ENCODE assay signal across 14 mouse cellular contexts in the genomic region with DNA sequence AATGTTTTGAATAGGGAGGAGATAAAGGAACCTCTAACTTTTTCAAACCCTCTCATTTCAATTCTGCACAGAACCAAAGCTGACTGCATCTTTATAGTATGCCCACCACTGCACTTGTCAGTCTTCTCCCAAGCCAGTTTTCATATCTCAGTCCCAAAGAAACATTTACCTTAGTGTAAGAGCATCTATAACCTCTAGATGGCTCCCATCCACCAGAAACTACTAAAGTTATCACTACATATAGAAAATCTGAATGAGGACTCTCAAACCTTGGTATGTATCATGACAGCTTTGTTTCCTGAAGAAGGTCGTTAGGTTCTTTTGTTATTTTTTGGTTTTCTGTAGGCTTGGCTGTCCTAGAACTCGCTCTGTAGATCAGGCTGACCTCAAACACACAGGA. TPM values are rescaled to one million over a fixed set of nuclear protein-coding genes. Genes with fewer than 3 reads are reported as not detected.
DNase-seq lines count a peak whose midpoint lies in the region; ATAC-seq and TF ChIP-seq lines count a peak whose summit lies in the region.
"Had no signal": no experiment of that assay in that cellular context is flagged by ENCODE, and none has a peak within 500 bp of the region (broad histone marks: within the 10 kb centered on the region; RNA-seq: fewer than 3 reads in every experiment).

No protein-coding gene starts in this region.

- no peaks in the 10 kb centered on the region for H3K9me3 ChIP-seq in limb, embryonic 14.5 days (ENCODE audit: control insufficient read depth, low read length)
- no peaks in the 10 kb centered on the region for H3K9me3 ChIP-seq in limb, embryonic 10.5 days (replicated peaks)
- no peaks in the 10 kb centered on the region for H3K9me3 ChIP-seq in heart, embryonic 11.5 days (replicated peaks; ENCODE audit: control insufficient read depth, low read length)
- H3K9me3 ChIP-seq: forebrain, embryonic 10.5 days; limb, embryonic 12.5 days; neural tube, embryonic 12.5 days had no signal

- H3K4me2 ChIP-seq in limb, embryonic 14.5 days (replicated peaks; ENCODE audit: low read depth, low read length, severe bottlenecking): no peak overlapping the region
- no peak overlapping the region for H3K4me2 ChIP-seq in heart, embryonic 11.5 days
- H3K4me2 ChIP-seq: hindbrain, embryonic 14.5 days; limb, embryonic 12.5 days; neural tube, embryonic 12.5 days had no signal

- peak; percentile 19 for DNase-seq in embryo, embryonic 10.5 days (ENCODE audit: low spot score)
- DNase-seq in embryo, embryonic 10 days (ENCODE audit: low spot score): no peak
- peak; percentile 14 for DNase-seq in limb, embryonic 14.5 days (ENCODE audit: low spot score)
- no peak for DNase-seq in limb, embryonic 10.5 days (ENCODE audit: low spot score)
- peak; percentile 39 for DNase-seq in brain, adult 2 months (ENCODE audit: low read depth, low spot score)
- DNase-seq in adrenal gland, adult 8-10 months: no peak
- DNase-seq: cerebellum, postnatal 10 days; lung, postnatal 36 days had no signal

- no peak overlapping the region for H3K27ac ChIP-seq in limb, embryonic 14.5 days (replicated peaks; ENCODE audit: low read depth, low read length)
- H3K27ac ChIP-seq in limb, embryonic 10.5 days: no peak overlapping the region
- H3K27ac ChIP-seq in heart, embryonic 11.5 days (ENCODE audit: low read depth, low read length): no peak overlapping the region
- H3K27ac ChIP-seq: forebrain, embryonic 10.5 days; hindbrain, embryonic 14.5 days; limb, embryonic 12.5 days; neural tube, embryonic 12.5 days had no signal

- WGBS in limb, embryonic 14.5 days: 79% methylated on average over 2 of the region's 2 CpGs
- 85% methylated on average over 2 of the region's 2 CpGs for WGBS in limb, embryonic 10.5 days
- 69% methylated on average over 2 of the region's 2 CpGs for WGBS in heart, embryonic 11.5 days (ENCODE audit: insufficient replicate concordance)

- no peaks in the 10 kb centered on the region for H3K27me3 ChIP-seq in limb, embryonic 14.5 days (ENCODE audit: control insufficient read depth, insufficient read depth, low read length)
- no peaks in the 10 kb centered on the region for H3K27me3 ChIP-seq in limb, embryonic 10.5 days (ENCODE audit: low read depth, poor library complexity, severe bottlenecking)
- H3K27me3 ChIP-seq in heart, embryonic 11.5 days (ENCODE audit: control insufficient read depth, insufficient read depth, low read length): no peaks in the 10 kb centered on the region
- H3K27me3 ChIP-seq: limb, embryonic 12.5 days; neural tube, embryonic 12.5 days had no signal

- no peak for TF ChIP-seq POLR2A in limb, embryonic 14.5 days (IDR thresholded peaks at IDR 0.05; ENCODE audit: borderline replicate concordance, extremely low read depth, insufficient read depth, insufficient read length)

- no peak for ATAC-seq in limb, embryonic 14.5 days (ENCODE audit: low FRiP score, low read depth)
- ATAC-seq in neutrophil, adult 5-6 weeks (ENCODE audit: extremely low read depth, insufficient number of reproducible peaks, low FRiP score, poor library complexity, severe bottlenecking): peak; percentile 46; the same call in 1 of the 2 replicates
- no peak for ATAC-seq in heart, embryonic 11.5 days (replicated peaks; ENCODE audit: insufficient number of reproducible peaks, low FRiP score, low TSS enrichment)

- peaks cover 21% of the 10 kb centered on the region for H3K36me3 ChIP-seq in limb, embryonic 14.5 days (ENCODE audit: control insufficient read depth, insufficient read depth, low read length)
- H3K36me3 ChIP-seq in limb, embryonic 10.5 days: peaks cover 12% of the 10 kb centered on the region
- H3K36me3 ChIP-seq in heart, embryonic 11.5 days (ENCODE audit: control insufficient read depth, insufficient read depth, low read length): no peaks in the 10 kb centered on the region

- no peaks in the 10 kb centered on the region for H3K4me1 ChIP-seq in limb, embryonic 14.5 days (ENCODE audit: control insufficient read depth, insufficient read depth, low read length)
- no peaks in the 10 kb centered on the region for H3K4me1 ChIP-seq in limb, embryonic 10.5 days
- H3K4me1 ChIP-seq in heart, embryonic 11.5 days (ENCODE audit: control insufficient read depth, insufficient read depth, low read length): no peaks in the 10 kb centered on the region

- no peak overlapping the region for H3K4me3 ChIP-seq in limb, embryonic 14.5 days (replicated peaks; ENCODE audit: low read length)
- no peak overlapping the region for H3K4me3 ChIP-seq in limb, embryonic 10.5 days
- no peak overlapping the region for H3K4me3 ChIP-seq in heart, embryonic 11.5 days (ENCODE audit: low read depth, low read length)
- H3K4me3 ChIP-seq: forebrain, embryonic 10.5 days; limb, embryonic 12.5 days; neural tube, embryonic 12.5 days had no signal

- H3K9ac ChIP-seq in limb, embryonic 14.5 days (ENCODE audit: low read depth, low read length, severe bottlenecking): no peak overlapping the region
- no peak overlapping the region for H3K9ac ChIP-seq in heart, embryonic 11.5 days (ENCODE audit: low read depth, low read length)
- H3K9ac ChIP-seq: hindbrain, embryonic 14.5 days; limb, embryonic 12.5 days; neural tube, embryonic 12.5 days had no signal

RNA-seq across cellular contexts. Expression of a gene that starts 14.0 kb away (rescaled TPM):
- polyA plus RNA-seq in limb, embryonic 14.5 days (2012; rRNA removed): 34.9 and 35.6 TPM in 2 replicates
- polyA plus RNA-seq in limb, embryonic 14.5 days (2014; fragmentation: Nextera tagmentation; extraction: Ambion mirVana): 52.8 and 53.4 TPM in 2 replicates
- polyA plus RNA-seq in limb, embryonic 10.5 days (2016; fragmentation: Nextera tagmentation; extraction: Ambion mirVana): 43.0 and 45.0 TPM in 2 replicates
- total RNA-seq in neutrophil, adult 5-6 weeks (2017): 123 and 140 TPM in 2 replicates
- 100 to 1,000 TPM; 110 to 141 (median 123) TPM for total RNA-seq in adrenal gland, adult 8-10 months (2022)
- polyA plus RNA-seq in heart, embryonic 11.5 days (2014; fragmentation: Nextera tagmentation; extraction: Ambion mirVana): 88.2 and 103 TPM in 2 replicates

RNA-seq across cellular contexts. Expression of a gene that starts 19.7 kb away (rescaled TPM):
- 329 and 399 TPM in 2 replicates for polyA plus RNA-seq in limb, embryonic 14.5 days (2012; rRNA removed)
- 591 and 630 TPM in 2 replicates for polyA plus RNA-seq in limb, embryonic 14.5 days (2014; fragmentation: Nextera tagmentation; extraction: Ambion mirVana)
- polyA plus RNA-seq in limb, embryonic 10.5 days (2016; fragmentation: Nextera tagmentation; extraction: Ambion mirVana): 670 and 730 TPM in 2 replicates
- 38.3 and 41.0 TPM in 2 replicates for total RNA-seq in neutrophil, adult 5-6 weeks (2017)
- total RNA-seq in adrenal gland, adult 8-10 months (2022): 100 to 1,000 TPM; 227 to 347 (median 305) TPM
- 1,200 and 1,220 TPM in 2 replicates for polyA plus RNA-seq in heart, embryonic 11.5 days (2014; fragmentation: Nextera tagmentation; extraction: Ambion mirVana)

Comparison
In these comparisons a context has a peak if more than half of its experiments do, and no peak if none do; other contexts are left out.
1. DNase-seq: peak in embryo, embryonic 10.5 days (single experiment), limb, embryonic 14.5 days (single experiment) and brain, adult 2 months (single experiment); none in embryo, embryonic 10 days (single experiment), limb, embryonic 10.5 days (single experiment) and adrenal gland, adult 8-10 months (single experiment).